Comparison of ENCODE assay signal across 18 mouse cellular contexts in the genomic region with DNA sequence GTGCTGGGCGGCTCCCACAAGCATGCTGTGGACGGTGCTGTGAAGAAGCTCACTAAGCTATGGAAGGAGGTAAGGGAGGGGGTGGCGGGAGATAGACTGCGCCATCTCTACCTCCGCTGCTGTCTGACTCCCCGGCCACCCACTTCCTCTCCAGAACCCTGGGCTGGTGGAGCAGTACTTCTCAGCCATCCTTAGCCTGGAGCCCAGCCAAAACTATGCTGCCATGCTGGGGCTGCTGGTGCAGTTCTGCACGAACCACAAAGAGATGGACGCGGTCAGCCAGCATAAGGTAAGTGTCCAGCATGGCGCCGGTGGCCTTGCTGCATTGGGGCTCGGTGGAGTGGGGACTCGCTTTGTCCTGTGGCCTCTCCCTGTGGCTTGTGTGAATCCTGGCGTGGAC. TPM values are rescaled to one million over a fixed set of nuclear protein-coding genes. Genes with fewer than 3 reads are reported as not detected.
A peak's percentile ranks its signal among the peaks of the same experiment; 100 is the strongest.
DNase-seq lines count a peak whose midpoint lies in the region; ATAC-seq lines count a peak whose summit lies in the region.
"Had no signal": no experiment of that assay in that cellular context is flagged by ENCODE, and none has a peak within 500 bp of the region (broad histone marks: within the 10 kb centered on the region; RNA-seq: fewer than 3 reads in every experiment).

No protein-coding gene starts in this region.

- H3K9ac ChIP-seq in embryonic facial prominence, embryonic 13.5 days: no peak overlapping the region
- H3K9ac ChIP-seq: forebrain, embryonic 15.5 days; heart, embryonic 15.5 days; hindbrain, embryonic 13.5 days had no signal

- H3K4me2 ChIP-seq in embryonic facial prominence, embryonic 13.5 days: no peak overlapping the region
- H3K4me2 ChIP-seq: forebrain, embryonic 15.5 days; heart, embryonic 11.5 days; heart, embryonic 15.5 days; hindbrain, embryonic 13.5 days had no signal

- ATAC-seq in embryonic facial prominence, embryonic 13.5 days (ENCODE audit: insufficient number of reproducible peaks, insufficient read depth, low FRiP score, low TSS enrichment, low read depth): 0 out of 2 replicates have a peak, but pooled peaks have one; percentile 11
- ATAC-seq: forebrain, embryonic 15.5 days; hindbrain, postnatal 0 days had no signal

- no peaks in the 10 kb centered on the region for H3K4me1 ChIP-seq in embryonic facial prominence, embryonic 13.5 days
- H3K4me1 ChIP-seq in embryonic facial prominence, embryonic 10.5 days: no peaks in the 10 kb centered on the region
- H3K4me1 ChIP-seq: forebrain, embryonic 15.5 days; hindbrain, embryonic 13.5 days had no signal

- WGBS in embryonic facial prominence, embryonic 13.5 days: 97% methylated on average over 14 of the region's 14 CpGs
- 96% methylated on average over 14 of the region's 14 CpGs for WGBS in embryonic facial prominence, embryonic 10.5 days

- H3K4me3 ChIP-seq in embryonic facial prominence, embryonic 13.5 days: no peak overlapping the region
- no peak overlapping the region for H3K4me3 ChIP-seq in embryonic facial prominence, embryonic 10.5 days
- H3K4me3 ChIP-seq: forebrain, embryonic 15.5 days; heart, adult 2 months; heart, embryonic 15.5 days; hindbrain, embryonic 13.5 days had no signal

- no peak overlapping the region for H3K27ac ChIP-seq in embryonic facial prominence, embryonic 13.5 days
- no peak overlapping the region for H3K27ac ChIP-seq in embryonic facial prominence, embryonic 10.5 days (replicated peaks)
- H3K27ac ChIP-seq: forebrain, embryonic 15.5 days; heart, adult 2 months; heart, embryonic 15.5 days; hindbrain, embryonic 13.5 days; hindbrain, postnatal 0 days had no signal

- peaks cover 98% of the 10 kb centered on the region for H3K36me3 ChIP-seq in embryonic facial prominence, embryonic 13.5 days
- peaks cover 100% of the 10 kb centered on the region for H3K36me3 ChIP-seq in embryonic facial prominence, embryonic 10.5 days (replicated peaks)

- H3K9me3 ChIP-seq in embryonic facial prominence, embryonic 13.5 days: peaks cover 11% of the 10 kb centered on the region; the same call in 1 of the 2 replicates
- peaks cover 20% of the 10 kb centered on the region for H3K9me3 ChIP-seq in embryonic facial prominence, embryonic 10.5 days
- H3K9me3 ChIP-seq: forebrain, embryonic 15.5 days; heart, embryonic 15.5 days had no signal

- no peaks in the 10 kb centered on the region for H3K27me3 ChIP-seq in embryonic facial prominence, embryonic 13.5 days
- no peaks in the 10 kb centered on the region for H3K27me3 ChIP-seq in embryonic facial prominence, embryonic 10.5 days (replicated peaks; ENCODE audit: low read depth, poor library complexity, severe bottlenecking)
- H3K27me3 ChIP-seq: forebrain, embryonic 15.5 days; heart, embryonic 15.5 days; hindbrain, embryonic 13.5 days had no signal

- DNase-seq in embryonic facial prominence, embryonic 10.5 days (ENCODE audit: low spot score): no peak
- peak; percentile 42 for DNase-seq in cerebellum, adult 9-10 months
- DNase-seq in cerebellum, postnatal 14 days: peak; percentile 50 to 62
- DNase-seq in c-Kit-positive CD71-positive TER-119-positive erythroid progenitor cells, embryonic 14.5 days (ENCODE audit: low spot score): no peak
- DNase-seq in spleen, postnatal 10 days (ENCODE audit: low spot score in 2 of 2): no peak
- no peak for DNase-seq in adrenal gland, postnatal 25 days
- DNase-seq: adrenal gland, adult 2 months; adrenal gland, postnatal 36 days; gastrocnemius, postnatal 10 days; heart, postnatal 14 days; kidney, adult 18-20 months had no signal

RNA-seq across cellular contexts. Expression of gene Gcn1l1, which starts 13.9 kb away (rescaled TPM):
- 45.8 and 47.9 TPM in 2 replicates for polyA plus RNA-seq in embryonic facial prominence, embryonic 13.5 days (2015; fragmentation: Nextera tagmentation; extraction: Ambion mirVana)
- polyA plus RNA-seq in embryonic facial prominence, embryonic 10.5 days (2016; fragmentation: Nextera tagmentation; extraction: Ambion mirVana): 65.0 and 65.1 TPM in 2 replicates
- 71.9 and 76.6 TPM in 2 replicates for total RNA-seq in adrenal gland, postnatal 25 days (2021)

RNA-seq across cellular contexts. Expression of gene Rplp0, which starts 19.7 kb away (rescaled TPM):
- polyA plus RNA-seq in embryonic facial prominence, embryonic 13.5 days (2015; fragmentation: Nextera tagmentation; extraction: Ambion mirVana): 1,563 and 1,729 TPM in 2 replicates
- polyA plus RNA-seq in embryonic facial prominence, embryonic 10.5 days (2016; fragmentation: Nextera tagmentation; extraction: Ambion mirVana): 1,413 and 1,489 TPM in 2 replicates
- total RNA-seq in adrenal gland, postnatal 25 days (2021): 743 and 806 TPM in 2 replicates

RNA-seq across cellular contexts. Expression of gene Rab35, which starts 52.8 kb away (rescaled TPM):
- 13.1 and 15.9 TPM in 2 replicates for polyA plus RNA-seq in embryonic facial prominence, embryonic 13.5 days (2015; fragmentation: Nextera tagmentation; extraction: Ambion mirVana)
- 14.9 and 15.1 TPM in 2 replicates for polyA plus RNA-seq in embryonic facial prominence, embryonic 10.5 days (2016; fragmentation: Nextera tagmentation; extraction: Ambion mirVana)
- total RNA-seq in adrenal gland, postnatal 25 days (2021): 65.7 and 67.8 TPM in 2 replicates

Comparison
In these comparisons a context has a peak if more than half of its experiments do, and no peak if none do; other contexts are left out.
1. DNase-seq: peak in cerebellum, adult 9-10 months (single experiment) and cerebellum, postnatal 14 days (2 of 2); none in embryonic facial prominence, embryonic 10.5 days (single experiment), c-Kit-positive CD71-positive TER-119-positive erythroid progenitor cells, embryonic 14.5 days (single experiment), spleen, postnatal 10 days (0 of 2) and adrenal gland, postnatal 25 days (single experiment).